Mouse (Mus musculus) olfactory bulb, adult 2 months (tissue): ENCODE measurements at regions not wholly inside any gene's neighbourhood (a gene's known extent, or its start where the extent isn't known, plus 50 kb on each side); places are given as distances from the start of the nearest gene placed in this dataset.

Source experiments
- H3K27ac ChIP-seq: fragments of 200-500 bp; 2 replicates; pipeline ENCODE4 v1.5.1; 2012; ENCODE audit warnings: low read depth, low read length; ENCODE audit not compliant: insufficient read depth
- H3K4me1 ChIP-seq: fragments of 200-500 bp; 2 replicates; pipeline ENCODE4 v1.6.1; 2012; ENCODE audit warnings: low read length; ENCODE audit not compliant: control insufficient read depth, insufficient read depth
- H3K4me3 ChIP-seq: fragments of 200-500 bp; 2 replicates; pipeline ENCODE4 v1.5.1; 2012; ENCODE audit warnings: mild to moderate bottlenecking, low read depth, low read length, moderate library complexity; ENCODE audit not compliant: insufficient read depth
- CTCF ChIP-seq: fragments of 200-500 bp; IDR thresholded peaks from 2 replicates; pipeline ENCODE4 v1.5.1; 2012; ENCODE audit warnings: low read depth, mild to moderate bottlenecking, low read length, moderate library complexity; ENCODE audit not compliant: insufficient read depth
- POLR2A ChIP-seq: fragments of 200-500 bp; IDR thresholded peaks from 2 replicates; pipeline ENCODE4 v1.6.1; 2012; ENCODE audit warnings: mild to moderate bottlenecking, low read depth, low read length, moderate library complexity; ENCODE audit not compliant: insufficient read depth
- WGBS: fragments of 180-500 bp; shearing (Covaris S2); methylation state at CpG from one replicate; pipeline ENCODE4 v1.1.7; 2018; 5-methylcytosine and 5-hydroxymethylcytosine counted together

DNA sequence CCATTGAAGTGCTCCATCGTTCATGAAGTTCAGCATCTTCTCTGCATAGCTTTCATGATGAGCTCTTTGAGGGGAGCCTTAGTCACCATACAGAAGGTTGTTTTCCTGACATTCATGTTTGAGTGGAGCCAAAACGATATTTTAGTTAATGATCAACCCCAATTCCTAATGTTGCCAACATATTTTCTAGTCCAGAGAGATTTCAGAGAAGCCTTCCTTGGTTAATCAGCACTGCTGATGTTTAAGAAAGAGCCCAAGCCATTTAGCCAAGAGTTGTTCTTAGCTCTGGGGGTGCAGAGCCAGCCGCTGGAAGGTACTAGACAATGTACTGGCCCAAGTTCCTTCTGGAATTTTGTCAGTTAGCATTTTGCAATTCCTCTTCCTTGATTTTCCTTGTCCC lies 153.8 kb downstream of the Slc30a10 start:
- TF ChIP-seq POLR2A (no peak), CTCF (no peak)
- H3K4me1 ChIP-seq, result no peaks in the 10 kb centered on the region
- 87% methylated on average over 3 of the region's 3 CpGs for WGBS
- no peak overlapping the region for H3K4me3 ChIP-seq
- H3K27ac ChIP-seq, result no peak overlapping the region

- WGBS, result 52% methylated on average over 3 of the region's 3 CpGs
- no peaks in the 10 kb centered on the region for H3K4me1 ChIP-seq
- TF ChIP-seq CTCF (no peak), POLR2A (no peak)
- H3K27ac ChIP-seq, result no peak overlapping the region
- H3K4me3 ChIP-seq, result no peak overlapping the region
Observed at GRCm38 (mm10) chr1:185610586-185610985, 155.9 kb downstream of the Slc30a10 start.

GRCm38 (mm10) chr1:185615819-185616429 lies 161.3 kb downstream of the Slc30a10 start:
- no peak overlapping the region for H3K4me3 ChIP-seq
- no peak for TF ChIP-seq POLR2A
- TF ChIP-seq CTCF, result no peak
- WGBS, result 76% methylated on average over 10 of the region's 10 CpGs
- H3K4me1 ChIP-seq, result no peaks in the 10 kb centered on the region
- no peak overlapping the region for H3K27ac ChIP-seq

DNA sequence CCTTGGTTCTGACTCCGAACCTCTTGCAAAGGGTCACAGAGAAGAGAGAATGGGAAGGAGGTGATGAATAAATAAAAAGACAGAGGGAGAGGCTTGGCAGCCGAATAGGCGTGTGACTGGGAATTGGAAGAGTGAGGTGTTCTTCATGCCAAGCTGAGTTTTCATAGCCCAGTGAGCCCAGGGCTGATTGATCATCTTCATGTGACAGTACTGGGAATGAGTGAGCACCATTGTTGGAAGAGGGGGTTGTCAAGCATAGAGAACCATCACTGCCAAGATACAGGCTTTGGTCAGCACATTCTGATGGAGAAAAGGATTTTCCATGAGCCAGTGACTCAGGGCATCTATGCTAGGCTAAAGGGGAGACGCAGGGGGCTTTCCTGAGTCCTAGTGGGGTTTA lies 163.0 kb downstream of the Slc30a10 start:
- TF ChIP-seq CTCF, result no peak
- TF ChIP-seq POLR2A, result no peak
- Histone ChIP-seq H3K4me3 (no peak overlapping the region), H3K4me1 (no peaks in the 10 kb centered on the region), H3K27ac (no peak overlapping the region)
- WGBS, result 69% methylated on average over 4 of the region's 4 CpGs

DNA sequence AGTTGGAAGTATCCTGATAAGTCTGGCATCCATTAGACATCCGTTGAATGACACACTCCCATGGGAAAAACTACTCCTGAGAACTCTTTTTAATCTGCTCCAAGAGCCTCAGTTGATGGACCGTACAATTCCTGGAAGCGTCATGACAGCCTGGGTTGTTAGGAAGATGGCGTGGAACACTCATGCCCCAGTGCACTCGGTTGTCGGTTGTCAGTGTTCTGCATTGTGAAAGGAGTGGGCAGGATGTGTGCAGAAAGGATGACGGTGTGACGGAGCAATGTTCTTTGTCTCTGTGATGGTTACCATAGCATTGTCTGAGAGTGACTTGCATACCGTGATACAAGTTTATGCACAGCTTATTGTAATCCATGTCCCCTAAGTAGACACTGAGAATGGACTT lies 164.4 kb downstream of the Slc30a10 start:
- no peaks in the 10 kb centered on the region for H3K4me1 ChIP-seq
- H3K4me3 ChIP-seq, result no peak overlapping the region
- TF ChIP-seq POLR2A (no peak), CTCF (no peak)
- WGBS, result 89% methylated on average over 9 of the region's 9 CpGs
- no peak overlapping the region for H3K27ac ChIP-seq

DNA sequence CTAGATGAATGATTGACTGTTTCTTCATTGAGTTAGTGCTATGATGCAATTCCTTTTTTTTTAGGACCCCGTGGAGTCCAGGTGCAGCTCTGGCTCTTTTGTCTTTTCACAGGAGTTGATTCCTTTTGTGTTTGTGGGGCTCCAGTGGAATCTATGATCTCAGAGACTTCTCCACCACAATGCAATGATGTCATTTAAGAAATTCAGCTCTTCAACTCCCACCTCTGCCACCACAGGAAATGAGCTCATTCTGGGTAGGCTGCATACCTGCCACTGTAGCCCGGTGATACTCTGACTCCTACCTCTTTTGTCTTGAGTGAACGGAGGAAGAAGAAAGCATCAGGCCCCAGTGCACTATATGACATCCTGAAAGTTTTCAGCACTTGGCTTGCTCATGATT lies 173.8 kb downstream of the Slc30a10 start:
- TF ChIP-seq CTCF (no peak), POLR2A (no peak)
- Histone ChIP-seq H3K4me1 (no peaks in the 10 kb centered on the region), H3K27ac (no peak overlapping the region), H3K4me3 (no peak overlapping the region)
- 70% methylated on average over 3 of the region's 3 CpGs for whole genome bisulfite sequencing

DNA sequence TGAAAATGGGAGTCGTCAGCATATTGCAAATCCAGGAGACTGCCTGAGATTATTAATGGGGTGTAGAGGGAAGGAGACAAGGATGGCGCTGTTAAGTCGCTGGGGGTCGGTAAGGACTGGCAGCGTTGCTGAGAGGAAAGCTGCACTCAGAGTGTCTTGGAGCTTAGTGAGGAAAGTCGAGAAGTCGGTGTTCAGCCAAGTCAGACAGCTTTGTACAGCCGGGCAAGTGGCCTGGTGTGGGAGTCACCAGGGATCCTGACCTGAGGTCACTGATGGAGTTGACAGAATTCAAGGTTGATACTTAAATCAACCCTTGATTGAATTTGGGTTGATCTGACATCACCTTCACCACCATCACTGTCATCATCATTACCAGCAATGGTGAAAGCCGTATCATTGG lies 175.3 kb downstream of the Slc30a10 start:
- no peaks in the 10 kb centered on the region for H3K4me1 ChIP-seq
- no peak for TF ChIP-seq POLR2A
- TF ChIP-seq CTCF, result no peak
- no peak overlapping the region for H3K4me3 ChIP-seq
- WGBS, result 95% methylated on average over 9 of the region's 9 CpGs
- no peak overlapping the region for H3K27ac ChIP-seq

DNA sequence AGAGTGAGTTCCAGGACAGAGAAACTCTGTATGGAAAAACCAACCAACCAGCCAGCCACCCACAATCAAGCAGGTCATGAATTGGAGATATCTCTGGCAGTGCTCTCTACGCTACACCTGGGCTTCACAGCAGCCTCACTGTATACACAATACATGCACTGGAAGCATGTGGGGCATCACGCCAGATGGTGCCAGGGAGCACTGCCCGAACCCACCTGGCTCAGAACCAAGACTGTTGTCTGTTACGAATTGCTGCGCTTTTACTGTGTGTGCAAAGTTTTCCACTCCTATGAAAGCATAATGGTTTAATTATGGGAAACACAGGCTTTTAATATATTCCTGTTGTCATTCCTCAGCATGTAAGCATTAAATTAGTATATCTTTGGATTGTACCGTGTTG lies 184.0 kb downstream of the Slc30a10 start:
- Histone ChIP-seq H3K4me3 (no peak overlapping the region), H3K27ac (no peak overlapping the region), H3K4me1 (no peaks in the 10 kb centered on the region)
- 32% methylated on average over 6 of the region's 6 CpGs for WGBS
- no peak for TF ChIP-seq POLR2A
- TF ChIP-seq CTCF, result no peak

GRCm38 (mm10) chr1:185639486-185639885 lies 184.8 kb downstream of the Slc30a10 start:
- Histone ChIP-seq H3K4me1 (no peaks in the 10 kb centered on the region), H3K4me3 (no peak overlapping the region), H3K27ac (no peak overlapping the region)
- WGBS, result 95% methylated on average over 1 of the region's 1 CpGs
- no peak for TF ChIP-seq POLR2A
- TF ChIP-seq CTCF, result no peak

- 46% methylated on average over 7 of the region's 7 CpGs for WGBS
- H3K4me3 ChIP-seq, result no peak overlapping the region
- no peak overlapping the region for H3K27ac ChIP-seq
- H3K4me1 ChIP-seq, result no peaks in the 10 kb centered on the region
- TF ChIP-seq POLR2A (no peak), CTCF (no peak)
Observed at GRCm38 (mm10) chr1:185644026-185644425, 189.4 kb downstream of the Slc30a10 start.
